Mouse (Mus musculus) ES-E14 (cell line): ENCODE data around the gene Degs1. TPM values are rescaled to one million over a fixed set of nuclear protein-coding genes. Genes with fewer than 3 reads are reported as not detected.

Source experiments
- DNase-seq: peaks from one replicate; pipeline ENCODE4 v3.0.0-alpha.2; 2013; ENCODE audit warnings: low read depth, low spot score
- H3K27ac ChIP-seq: 2 replicates; pipeline ENCODE4 v1.5.1; 2012; ENCODE audit warnings: low read depth, mild to moderate bottlenecking, low read length, moderate library complexity, mixed read lengths; ENCODE audit not compliant: poor library complexity, insufficient read depth, severe bottlenecking
- H3K36me3 ChIP-seq: 2 replicates; pipeline ENCODE4 v1.6.1; 2012; ENCODE audit warnings: mild to moderate bottlenecking, low read length, moderate library complexity, mixed read lengths; ENCODE audit not compliant: control insufficient read depth, poor library complexity, insufficient read depth, severe bottlenecking
- H3K4me1 ChIP-seq, 2 experiments: fragments of 150-350 bp in 1 of 2; sonication (generic) in 1 of 2; 2 replicates each; pipeline ENCODE4 v1.6.1; 2012; ENCODE audit warnings: low read length in 2 of 2, mild to moderate bottlenecking in 1 of 2, mixed read lengths in 1 of 2; ENCODE audit not compliant: control insufficient read depth in 2 of 2, insufficient read depth in 2 of 2, poor library complexity in 1 of 2
- H3K4me3 ChIP-seq, 2 experiments: fragments of 150-350 bp in 1 of 2; sonication (generic) in 1 of 2; 2 replicates each; pipeline ENCODE4 v1.5.1; 2012; ENCODE audit warnings: low read length in 2 of 2, low read depth in 1 of 2, mild to moderate bottlenecking in 1 of 2, mixed read lengths in 1 of 2; ENCODE audit not compliant: insufficient read depth in 1 of 2, poor library complexity in 1 of 2, severe bottlenecking in 1 of 2
- H3K9ac ChIP-seq: 2 replicates; pipeline ENCODE4 v1.6.1; 2012; ENCODE audit warnings: low read depth, mild to moderate bottlenecking, low read length, mixed read lengths; ENCODE audit not compliant: poor library complexity, insufficient read depth, severe bottlenecking
- H3K9me3 ChIP-seq: fragments of 150-350 bp; sonication (generic); 2 replicates; pipeline ENCODE4 v1.6.1; 2012; ENCODE audit warnings: low read depth, mild to moderate bottlenecking, low read length; ENCODE audit not compliant: control insufficient read depth, insufficient read depth
- CHD2 ChIP-seq: IDR thresholded peaks from 2 replicates; pipeline ENCODE4 v1.6.1; 2014; ENCODE audit warnings: mild to moderate bottlenecking, low read depth, low read length, inconsistent platforms
- HCFC1 ChIP-seq: IDR thresholded peaks from 2 replicates; pipeline ENCODE4 v1.6.1; 2012; ENCODE audit warnings: low read length, inconsistent platforms, borderline replicate concordance; ENCODE audit not compliant: insufficient read depth
- MAFK ChIP-seq: IDR thresholded peaks from 2 replicates; pipeline ENCODE4 v1.6.1; 2014; ENCODE audit warnings: mild to moderate bottlenecking, low read depth, low read length, inconsistent platforms; ENCODE audit not compliant: insufficient read depth
- ZC3H11A ChIP-seq: IDR thresholded peaks from 2 replicates; pipeline ENCODE4 v1.6.1; 2012; ENCODE audit warnings: low read depth, mild to moderate bottlenecking, inconsistent platforms, low read length, borderline replicate concordance
- ZNF384 ChIP-seq: IDR thresholded peaks from 2 replicates; pipeline ENCODE4 v1.6.1; 2012; ENCODE audit warnings: low read depth, low read length, inconsistent platforms
- in situ Hi-C, 2 experiments: fragments of 600-800 bp; cut with MboI; formaldehyde crosslinking; loops; one replicate each; pipeline ENCODE4 v1.15.1; 2025; ENCODE audit warnings: low sequenced_read_pairs in 2 of 2, inconsistent platforms in 1 of 2; ENCODE audit not compliant: unreplicated experiment in 2 of 2
- total RNA-seq: library from RNA; depleted of rRNA; stranded (reverse); fragments of 300-350 nt; gene quantifications from 2 replicates; pipeline ENCODE4 v1.2.3, GENCODE M21; 2012; rRNA removed

Gene Degs1
- total RNA-seq: 126 and 154 TPM in 2 replicates

DNA sequence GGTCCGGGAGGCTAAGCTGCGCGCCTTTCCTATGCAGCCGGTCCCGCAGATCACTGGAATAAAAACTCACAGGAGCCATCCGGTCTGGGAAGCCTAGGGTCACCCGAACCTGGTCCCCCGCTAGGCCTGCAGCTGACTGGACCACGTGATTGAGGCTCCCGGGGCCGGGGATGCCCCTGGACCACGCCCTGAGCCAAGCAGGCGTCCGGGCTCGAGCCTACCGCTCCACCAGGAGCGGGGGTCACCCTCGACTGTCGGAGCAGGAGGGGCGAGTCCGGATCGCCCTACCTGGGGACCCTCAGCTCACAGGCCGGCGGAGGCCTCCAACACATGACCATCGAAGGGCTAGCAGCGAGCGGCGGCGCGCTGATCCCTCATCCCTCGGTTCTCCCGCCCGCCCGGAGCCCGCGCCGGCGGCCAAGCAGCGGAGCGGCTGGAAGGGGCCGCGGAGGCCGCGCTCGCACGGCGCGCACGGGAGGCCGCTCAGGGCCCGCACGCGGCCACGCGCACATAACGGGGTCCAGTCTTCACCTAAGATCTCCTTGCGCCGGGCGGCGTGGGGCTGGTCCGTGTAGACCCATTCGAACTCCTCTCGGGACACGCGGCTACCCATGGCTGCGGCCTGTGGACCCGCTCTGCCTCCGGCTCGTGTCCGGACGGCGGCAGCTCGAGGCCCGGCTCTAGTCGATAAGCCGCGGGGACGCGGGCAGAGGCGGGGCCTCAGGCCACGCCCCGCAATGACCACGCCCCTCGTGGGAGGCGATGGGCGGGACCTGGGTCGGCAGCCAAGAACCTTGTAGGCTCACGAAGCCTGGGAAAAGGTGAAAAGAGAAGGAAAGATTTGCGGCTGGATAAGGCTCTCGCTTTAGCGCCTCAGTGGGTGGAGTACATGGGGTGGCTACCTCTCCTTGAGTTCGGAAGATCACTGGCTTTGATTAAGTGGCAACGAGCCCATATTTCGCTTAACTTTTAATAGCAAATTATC, at the start of gene Degs1:
Degs1 (minus strand) TSS at position 714 of the 985 bp plus-strand sequence.
- Histone ChIP-seq H3K9me3 (no peaks in the 10 kb centered on the region), H3K27ac (peak within 1 kb of the TSS; percentile 84), H3K36me3 (peaks cover 22% of the 10 kb centered on the region), H3K4me1 (peaks cover 4 to 17% of the 10 kb centered on the region in 2 experiments; a peak in 3 of 4 replicates), H3K9ac (peak within 1 kb of the TSS; percentile 97), H3K4me3 (peak within 1 kb of the TSS; percentile 95)
- TF ChIP-seq HCFC1 (peak; percentile 59; the same call in 1 of the 2 replicates), ZNF384 (no peak), CHD2 (no peak), MAFK (no peak)
- peak; percentile 87 for DNase-seq
- in situ Hi-C loops: no loop called here

DNA sequence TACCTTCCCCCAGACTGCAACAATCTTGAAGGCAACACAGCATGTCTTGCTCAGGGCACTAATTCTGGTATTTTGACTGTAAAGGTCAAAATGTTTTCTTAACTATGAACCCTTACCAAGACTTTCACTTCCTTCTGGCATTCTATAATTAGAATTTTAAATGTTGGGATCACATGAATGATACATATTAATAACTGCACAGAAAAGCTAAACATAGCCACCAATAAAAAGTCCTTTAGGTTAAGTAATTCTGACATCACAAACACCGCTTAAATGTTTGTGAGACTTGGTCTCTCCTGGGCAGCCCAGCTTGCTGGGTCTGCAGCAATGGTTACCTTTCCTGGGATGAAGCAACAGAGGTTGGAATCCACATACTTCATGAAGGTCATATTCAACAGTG, 43.3 kb upstream of the Degs1 start:
- no peak for DNase-seq
- TF ChIP-seq MAFK: no peak
- TF ChIP-seq HCFC1: no peak
- TF ChIP-seq ZC3H11A: no peak
- TF ChIP-seq CHD2: no peak
- TF ChIP-seq ZNF384: no peak
- peaks cover 26% of the 10 kb centered on the region for H3K36me3 ChIP-seq
- no peak overlapping the region for H3K9ac ChIP-seq
- H3K9me3 ChIP-seq: no peaks in the 10 kb centered on the region
- in situ Hi-C loops: no loop called here
- H3K4me3 ChIP-seq: no peak overlapping the region
- H3K4me1 ChIP-seq: no peaks in the 10 kb centered on the region
- no peak overlapping the region for H3K27ac ChIP-seq

DNA sequence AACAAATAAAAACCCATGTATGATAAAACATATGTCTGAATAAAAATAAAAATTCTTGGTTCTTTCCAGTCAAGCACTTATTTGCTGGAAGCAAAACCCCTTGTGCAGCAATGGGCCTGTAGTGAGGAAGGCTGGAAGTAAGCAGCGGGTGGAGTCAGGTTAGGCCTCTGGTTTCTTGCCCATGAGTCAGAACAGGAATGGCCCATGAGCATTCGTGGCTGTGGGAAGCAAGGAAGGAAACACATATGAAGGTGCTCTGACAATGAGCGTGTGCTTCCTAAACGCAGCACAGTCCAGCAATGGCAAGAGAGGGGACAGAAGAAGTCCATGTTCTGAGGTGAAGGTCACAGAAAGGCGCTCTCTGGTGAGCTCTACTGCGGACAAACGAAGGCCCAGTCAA, 41.9 kb upstream of the Degs1 start:
- peaks cover 27% of the 10 kb centered on the region for H3K36me3 ChIP-seq
- in situ Hi-C loops: loop anchor here (25.0 kb wide), 1 partner anchor 437 kb away; no protein-coding TSS in a partner anchor
- no peak overlapping the region for H3K4me3 ChIP-seq
- H3K4me1 ChIP-seq: no peaks in the 10 kb centered on the region
- H3K9me3 ChIP-seq: no peaks in the 10 kb centered on the region
- TF ChIP-seq ZNF384 (no peak), ZC3H11A (no peak), MAFK (no peak), HCFC1 (no peak), CHD2 (no peak)
- no peak overlapping the region for H3K9ac ChIP-seq
- DNase-seq: no peak
- H3K27ac ChIP-seq: no peak overlapping the region

DNA sequence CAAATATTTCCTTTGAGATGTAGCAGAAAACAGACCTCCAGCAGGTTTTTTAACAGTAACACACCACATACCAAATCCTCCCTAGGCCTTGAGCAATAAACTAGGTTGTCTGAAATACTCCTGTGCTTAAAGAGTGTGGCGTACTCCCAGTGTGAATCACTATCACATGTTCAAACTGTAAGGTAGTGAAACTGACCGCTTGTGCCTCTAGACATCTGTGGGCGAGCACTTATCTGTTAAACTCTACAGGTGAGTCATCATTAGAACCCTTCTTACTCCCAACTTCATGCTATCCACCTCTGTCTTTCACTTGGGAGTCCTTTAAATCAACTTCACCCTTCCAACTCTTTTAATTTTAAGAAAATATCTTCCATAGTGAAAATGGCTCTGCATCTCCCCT, 40.5 kb upstream of the Degs1 start:
- Histone ChIP-seq H3K4me1 (no peaks in the 10 kb centered on the region), H3K27ac (no peak overlapping the region), H3K9ac (no peak overlapping the region), H3K36me3 (peaks cover 27% of the 10 kb centered on the region), H3K9me3 (no peaks in the 10 kb centered on the region), H3K4me3 (no peak overlapping the region)
- in situ Hi-C loops: loop anchor here (25.0 kb wide), 1 partner anchor 436 kb away; no protein-coding TSS in a partner anchor
- TF ChIP-seq ZNF384: no peak
- TF ChIP-seq HCFC1: no peak
- no peak for TF ChIP-seq MAFK
- no peak for TF ChIP-seq ZC3H11A
- no peak for TF ChIP-seq CHD2
- no peak for DNase-seq

DNA sequence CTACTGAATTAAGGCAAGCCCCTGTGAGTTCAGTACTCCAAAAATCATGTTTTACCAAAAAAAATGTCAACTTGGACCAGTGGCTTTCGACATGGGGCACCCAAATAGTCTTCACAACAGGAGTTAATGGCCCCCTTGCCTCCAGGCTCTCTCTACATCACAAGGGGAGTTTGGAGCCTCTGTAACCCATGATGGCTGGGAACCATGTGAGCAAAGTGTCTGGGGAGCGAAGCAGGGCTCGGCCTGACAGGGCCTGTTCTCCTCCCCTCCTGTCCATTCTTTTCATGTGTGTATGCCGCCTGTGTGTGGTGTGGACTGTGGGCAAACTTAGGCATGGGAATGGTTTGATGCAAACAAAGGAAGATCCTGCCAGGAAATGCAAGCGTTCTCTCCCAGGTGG, 31.6 kb upstream of the Degs1 start:
- H3K4me1 ChIP-seq: no peaks in the 10 kb centered on the region
- DNase-seq: no peak
- no peak overlapping the region for H3K4me3 ChIP-seq
- TF ChIP-seq ZC3H11A (no peak), HCFC1 (no peak), CHD2 (no peak), ZNF384 (no peak), MAFK (no peak)
- in situ Hi-C loops: loop anchor here (10.0 to 25.0 kb wide), 2 partner anchors 169 to 427 kb away; no protein-coding TSS in a partner anchor
- no peak overlapping the region for H3K9ac ChIP-seq
- H3K27ac ChIP-seq: no peak overlapping the region
- peaks cover 23% of the 10 kb centered on the region for H3K36me3 ChIP-seq
- H3K9me3 ChIP-seq: no peaks in the 10 kb centered on the region
